Mouse (Mus musculus): Measurements from ENCODE around the gene Dcps. TPM values are rescaled to one million over a fixed set of nuclear protein-coding genes. Genes with fewer than 3 reads are reported as not detected.
A peak's percentile ranks its signal among the peaks of the same experiment; 100 is the strongest.

Gene Dcps
- total and polyA plus RNA-seq, 3 experiments, result 39.1 to 84.2 (median 53.4) TPM

DNA sequence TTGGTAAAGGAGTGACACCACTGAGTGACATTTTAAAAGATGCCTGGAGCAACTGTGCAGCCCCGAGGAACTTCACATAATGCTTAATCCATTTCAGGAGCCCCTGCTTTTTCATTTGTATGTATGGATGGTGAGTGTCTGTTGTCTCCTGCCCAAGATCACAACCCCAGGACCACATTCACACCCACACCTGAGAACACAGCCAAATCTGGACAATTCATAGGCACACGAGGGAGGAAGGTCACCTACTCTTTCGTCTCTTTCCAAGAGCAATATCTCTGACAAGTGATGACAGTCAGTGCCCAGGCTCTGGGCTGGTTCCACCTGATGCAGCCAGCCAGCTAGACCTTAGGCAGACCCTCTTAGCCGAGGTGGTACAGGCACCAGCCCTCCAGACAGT lies 71.2 kb downstream of the Dcps start:
- no peaks in the 10 kb centered on the region for H3K9me3 ChIP-seq (replicated peaks)
- peaks cover 87% of the 10 kb centered on the region for H3K36me3 ChIP-seq (replicated peaks)
- TF ChIP-seq CTCF (IDR thresholded peaks at IDR 0.05; ENCODE audit: low read depth, low read length) (no peak), POLR2AphosphoS5 (IDR thresholded peaks at IDR 0.05; ENCODE audit: insufficient replicate concordance, low read depth, low read length) (no peak), TAL1 (conservative IDR thresholded peaks at IDR 0.05; ENCODE audit: low read depth, low read length) (no peak), GATA2 (IDR thresholded peaks at IDR 0.05; ENCODE audit: borderline replicate concordance, low read depth, low read length) (no peak), GATA1 (IDR thresholded peaks at IDR 0.05; ENCODE audit: borderline replicate concordance, low read length) (no peak)
- H3K4me3 ChIP-seq (ENCODE audit: low read depth, low read length), result no peak overlapping the region
- ATAC-seq (ENCODE audit: extremely low read depth, insufficient number of reproducible peaks, low FRiP score, poor library complexity, severe bottlenecking), result no peak
- H3K27me3 ChIP-seq (ENCODE audit: insufficient read depth, low read length), result no peaks in the 10 kb centered on the region
- peaks cover 48% of the 10 kb centered on the region for H3K4me1 ChIP-seq (ENCODE audit: insufficient read depth, low read depth, low read length)
- DNase-seq (ENCODE audit: low spot score), result no peak

DNA sequence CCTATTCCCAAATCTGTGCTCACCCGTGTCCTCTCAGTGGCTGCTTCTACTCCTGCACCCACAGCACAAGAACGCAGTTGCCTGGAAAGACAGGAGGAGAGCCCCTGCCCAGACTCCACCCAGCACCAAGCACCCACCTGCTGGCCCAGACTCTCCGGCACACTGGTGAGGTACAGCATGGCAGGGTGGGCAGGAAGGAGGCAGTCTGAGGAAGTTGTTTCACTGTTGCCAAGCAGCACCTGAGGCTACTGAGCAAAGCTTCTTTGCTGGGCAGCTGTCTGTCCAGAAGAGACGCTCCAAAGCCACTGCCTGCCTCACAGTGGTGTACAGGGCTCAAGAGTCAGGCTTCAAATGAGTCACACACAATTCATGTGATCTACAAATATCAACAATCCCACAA lies 77.1 kb downstream of the Dcps start:
- H3K4me1 ChIP-seq (ENCODE audit: insufficient read depth, low read depth, low read length), result peaks cover 33% of the 10 kb centered on the region
- no peaks in the 10 kb centered on the region for H3K27me3 ChIP-seq (ENCODE audit: insufficient read depth, low read length)
- peaks cover 83% of the 10 kb centered on the region for H3K36me3 ChIP-seq (replicated peaks)
- ATAC-seq (ENCODE audit: extremely low read depth, insufficient number of reproducible peaks, low FRiP score, poor library complexity, severe bottlenecking) (no peak), DNase-seq (ENCODE audit: low spot score) (no peak)
- no peaks in the 10 kb centered on the region for H3K9me3 ChIP-seq (replicated peaks)
- H3K4me3 ChIP-seq (ENCODE audit: low read depth, low read length), result no peak overlapping the region
- TF ChIP-seq TAL1 (conservative IDR thresholded peaks at IDR 0.05; ENCODE audit: low read depth, low read length) (no peak), GATA2 (IDR thresholded peaks at IDR 0.05; ENCODE audit: borderline replicate concordance, low read depth, low read length) (no peak), GATA1 (IDR thresholded peaks at IDR 0.05; ENCODE audit: borderline replicate concordance, low read length) (no peak), POLR2AphosphoS5 (IDR thresholded peaks at IDR 0.05; ENCODE audit: insufficient replicate concordance, low read depth, low read length) (no peak), CTCF (IDR thresholded peaks at IDR 0.05; ENCODE audit: low read depth, low read length) (no peak)

DNA sequence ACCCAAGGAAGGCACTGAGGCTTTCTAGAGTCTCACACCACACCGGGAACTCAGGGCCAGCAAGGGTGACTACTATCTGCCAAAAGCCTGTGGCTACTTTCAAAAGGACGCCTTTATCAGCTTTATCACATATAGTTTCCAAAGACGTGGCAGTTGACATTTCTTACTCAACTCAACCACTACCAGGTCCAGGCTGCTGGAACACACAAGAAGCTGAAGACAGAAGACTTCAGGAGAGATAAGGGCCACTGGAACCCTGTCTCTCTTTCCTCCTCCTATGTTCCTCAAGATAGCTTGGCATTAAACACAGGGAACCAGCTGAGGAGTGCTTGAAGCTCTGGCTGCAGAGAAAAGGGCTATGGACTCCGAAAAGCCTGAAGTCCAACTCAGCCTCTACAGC lies 78.0 kb downstream of the Dcps start:
- TF ChIP-seq GATA2 (IDR thresholded peaks at IDR 0.05; ENCODE audit: borderline replicate concordance, low read depth, low read length) (no peak), POLR2AphosphoS5 (IDR thresholded peaks at IDR 0.05; ENCODE audit: insufficient replicate concordance, low read depth, low read length) (no peak), TAL1 (conservative IDR thresholded peaks at IDR 0.05; ENCODE audit: low read depth, low read length) (no peak)
- DNase-seq (ENCODE audit: low spot score) (no peak), ATAC-seq (ENCODE audit: extremely low read depth, insufficient number of reproducible peaks, low FRiP score, poor library complexity, severe bottlenecking) (peak; percentile 8; the same call in 1 of the 2 replicates)
- Histone ChIP-seq H3K4me3 (ENCODE audit: low read depth, low read length) (no peak overlapping the region), H3K4me1 (ENCODE audit: insufficient read depth, low read depth, low read length) (peaks cover 31% of the 10 kb centered on the region), H3K27me3 (ENCODE audit: insufficient read depth, low read length) (no peaks in the 10 kb centered on the region), H3K9me3 (replicated peaks) (no peaks in the 10 kb centered on the region), H3K36me3 (replicated peaks) (peaks cover 75% of the 10 kb centered on the region)

DNA sequence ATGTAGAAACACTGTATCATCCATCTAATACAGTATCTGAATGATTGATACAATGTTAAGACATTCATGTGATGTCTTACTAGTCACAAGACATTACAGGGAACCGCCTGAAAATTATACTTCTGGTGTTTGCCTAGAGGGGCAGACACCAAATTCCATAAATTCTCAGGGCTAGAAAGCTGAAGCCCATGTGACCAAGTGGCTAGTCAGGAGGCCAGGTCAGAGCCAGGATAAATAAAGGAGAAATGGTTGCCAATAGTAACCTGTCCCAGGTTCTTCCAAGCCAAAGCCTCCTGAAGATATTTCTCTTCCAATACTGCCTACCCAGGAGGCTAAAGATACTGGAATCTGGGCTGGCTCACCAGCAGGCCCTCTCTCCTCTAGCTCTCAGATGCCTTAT lies 80.1 kb downstream of the Dcps start:
- ATAC-seq (ENCODE audit: extremely low read depth, insufficient number of reproducible peaks, low FRiP score, poor library complexity, severe bottlenecking) (no peak), DNase-seq (ENCODE audit: low spot score) (no peak)
- H3K4me1 ChIP-seq (ENCODE audit: insufficient read depth, low read depth, low read length), result peaks cover 29% of the 10 kb centered on the region
- peaks cover 56% of the 10 kb centered on the region for H3K36me3 ChIP-seq (replicated peaks)
- no peak overlapping the region for H3K4me3 ChIP-seq (ENCODE audit: low read depth, low read length)
- no peaks in the 10 kb centered on the region for H3K9me3 ChIP-seq (replicated peaks)
- H3K27me3 ChIP-seq (ENCODE audit: insufficient read depth, low read length), result no peaks in the 10 kb centered on the region
- TF ChIP-seq TAL1 (conservative IDR thresholded peaks at IDR 0.05; ENCODE audit: low read depth, low read length) (no peak), CTCF (IDR thresholded peaks at IDR 0.05; ENCODE audit: low read depth, low read length) (no peak), POLR2AphosphoS5 (IDR thresholded peaks at IDR 0.05; ENCODE audit: insufficient replicate concordance, low read depth, low read length) (no peak), GATA1 (IDR thresholded peaks at IDR 0.05; ENCODE audit: borderline replicate concordance, low read length) (no peak), GATA2 (IDR thresholded peaks at IDR 0.05; ENCODE audit: borderline replicate concordance, low read depth, low read length) (no peak)

DNA sequence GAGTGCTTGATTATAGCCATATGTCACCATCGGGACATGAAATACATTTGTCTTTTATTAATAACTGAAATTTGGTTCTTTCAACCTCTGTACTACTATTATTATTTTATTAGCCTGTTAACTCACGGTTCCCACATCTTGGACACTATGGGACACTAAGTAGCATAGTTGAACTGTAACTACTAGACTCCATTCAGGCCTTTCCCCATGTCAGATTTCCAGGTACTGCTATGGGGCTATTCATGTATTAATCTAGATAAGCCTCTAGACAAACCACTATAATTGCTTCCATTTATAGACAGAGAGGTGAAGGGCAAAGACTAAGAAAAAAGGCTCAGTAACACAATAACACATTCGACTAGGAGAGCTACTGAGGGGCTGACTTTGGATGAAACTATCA lies 82.5 kb downstream of the Dcps start:
- H3K4me1 ChIP-seq (ENCODE audit: insufficient read depth, low read depth, low read length), result peaks cover 19% of the 10 kb centered on the region; the same call in 1 of the 2 replicates
- H3K27me3 ChIP-seq (ENCODE audit: insufficient read depth, low read length), result no peaks in the 10 kb centered on the region
- peaks cover 37% of the 10 kb centered on the region for H3K36me3 ChIP-seq (replicated peaks)
- no peak overlapping the region for H3K4me3 ChIP-seq (ENCODE audit: low read depth, low read length)
- DNase-seq (ENCODE audit: low spot score), result no peak
- TF ChIP-seq CTCF (IDR thresholded peaks at IDR 0.05; ENCODE audit: low read depth, low read length) (no peak), TAL1 (conservative IDR thresholded peaks at IDR 0.05; ENCODE audit: low read depth, low read length) (no peak), GATA2 (IDR thresholded peaks at IDR 0.05; ENCODE audit: borderline replicate concordance, low read depth, low read length) (no peak), GATA1 (IDR thresholded peaks at IDR 0.05; ENCODE audit: borderline replicate concordance, low read length) (no peak)
- ATAC-seq (ENCODE audit: extremely low read depth, insufficient number of reproducible peaks, low FRiP score, poor library complexity, severe bottlenecking), result no peak
- no peaks in the 10 kb centered on the region for H3K9me3 ChIP-seq (replicated peaks)

DNA sequence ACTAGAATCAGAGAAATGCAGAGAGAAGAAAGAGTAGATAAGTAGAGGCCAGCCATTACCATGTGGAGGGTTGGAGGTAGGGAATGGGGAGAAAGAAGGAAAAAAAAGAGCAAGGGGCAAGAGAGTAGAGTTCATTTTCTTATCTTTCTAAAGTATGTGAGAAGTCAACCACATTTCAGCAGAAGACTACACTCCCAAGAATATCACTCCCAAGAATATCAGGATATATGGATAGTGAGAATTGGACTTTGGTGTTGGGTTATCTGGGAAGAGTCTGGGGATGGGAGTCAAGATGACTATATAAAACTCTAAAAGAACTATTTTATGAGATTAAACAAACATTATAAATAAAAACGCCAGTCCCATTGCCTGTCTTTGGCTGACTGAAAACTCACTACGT lies 83.0 kb downstream of the Dcps start:
- no peak for ATAC-seq (ENCODE audit: extremely low read depth, insufficient number of reproducible peaks, low FRiP score, poor library complexity, severe bottlenecking)
- TF ChIP-seq CTCF (IDR thresholded peaks at IDR 0.05; ENCODE audit: low read depth, low read length), result no peak
- TF ChIP-seq POLR2AphosphoS5 (IDR thresholded peaks at IDR 0.05; ENCODE audit: insufficient replicate concordance, low read depth, low read length), result no peak
- no peak for TF ChIP-seq GATA1 (IDR thresholded peaks at IDR 0.05; ENCODE audit: borderline replicate concordance, low read length)
- TF ChIP-seq GATA2 (IDR thresholded peaks at IDR 0.05; ENCODE audit: borderline replicate concordance, low read depth, low read length), result no peak
- TF ChIP-seq TAL1 (conservative IDR thresholded peaks at IDR 0.05; ENCODE audit: low read depth, low read length), result no peak
- peaks cover 15% of the 10 kb centered on the region; the same call in 1 of the 2 replicates for H3K4me1 ChIP-seq (ENCODE audit: insufficient read depth, low read depth, low read length)

More for the DNA sequence above, 83.0 kb downstream of the Dcps start:
- H3K36me3 ChIP-seq (replicated peaks), result peaks cover 33% of the 10 kb centered on the region
- no peak overlapping the region for H3K4me3 ChIP-seq (ENCODE audit: low read depth, low read length)
- H3K27me3 ChIP-seq (ENCODE audit: insufficient read depth, low read length), result no peaks in the 10 kb centered on the region
- no peak for DNase-seq (ENCODE audit: low spot score)
- no peaks in the 10 kb centered on the region for H3K9me3 ChIP-seq (replicated peaks)

Other genes starting within 250 kb of the Dcps start
- 10.6 and 21.8 TPM in 2 replicates for gene St3gal4, start 56.8 kb downstream of the Dcps start, total RNA-seq (2014; fragmentation: Nextera tagmentation)
- 19.6 and 24.4 TPM in 2 replicates for gene St3gal4, start 56.8 kb downstream of the Dcps start, total RNA-seq (2017)
- gene St3gal4, start 56.8 kb downstream of the Dcps start, polyA plus RNA-seq (2012), result 26.1 and 29.0 TPM in 2 replicates
- gene Srpr, start 24.1 kb upstream of the Dcps start, total RNA-seq (2014; fragmentation: Nextera tagmentation), result 58.0 and 62.1 TPM in 2 replicates
- gene Srpr, start 24.1 kb upstream of the Dcps start, total RNA-seq (2017), result 33.6 and 42.1 TPM in 2 replicates
- 6.2 and 7.0 TPM in 2 replicates for gene Srpr, start 24.1 kb upstream of the Dcps start, polyA plus RNA-seq (2012)
- gene Tirap, start 24.2 kb upstream of the Dcps start, total RNA-seq (2014; fragmentation: Nextera tagmentation), result 6.8 and 11.7 TPM in 2 replicates
- 7.7 and 8.1 TPM in 2 replicates for gene Tirap, start 24.2 kb upstream of the Dcps start, total RNA-seq (2017)
- 5.0 and 5.3 TPM in 2 replicates for gene Tirap, start 24.2 kb upstream of the Dcps start, polyA plus RNA-seq (2012)
- 11.9 and 13.5 TPM in 2 replicates for gene Foxred1, start 35.0 kb upstream of the Dcps start, total RNA-seq (2014; fragmentation: Nextera tagmentation)
- gene Foxred1, start 35.0 kb upstream of the Dcps start, total RNA-seq (2017), result 31.1 and 39.2 TPM in 2 replicates
- 8.4 and 11.4 TPM in 2 replicates for gene Foxred1, start 35.0 kb upstream of the Dcps start, polyA plus RNA-seq (2012)
- gene Fam118b, start 91.7 kb upstream of the Dcps start, total RNA-seq (2014; fragmentation: Nextera tagmentation), result 44.0 and 51.0 TPM in 2 replicates
- 36.8 and 38.7 TPM in 2 replicates for gene Fam118b, start 91.7 kb upstream of the Dcps start, total RNA-seq (2017)
- gene Fam118b, start 91.7 kb upstream of the Dcps start, polyA plus RNA-seq (2012), result 5.7 and 9.5 TPM in 2 replicates
- gene Rpusd4, start 91.8 kb upstream of the Dcps start, total RNA-seq (2014; fragmentation: Nextera tagmentation), result 17.7 and 24.0 TPM in 2 replicates
- 23.9 and 24.9 TPM in 2 replicates for gene Rpusd4, start 91.8 kb upstream of the Dcps start, total RNA-seq (2017)
- gene Rpusd4, start 91.8 kb upstream of the Dcps start, polyA plus RNA-seq (2012), result 2.1 and 3.1 TPM in 2 replicates
- gene Cdon, start 245.1 kb upstream of the Dcps start, total RNA-seq (2014; fragmentation: Nextera tagmentation), result 0.19 TPM in 1 of 2 replicates, not detected in the other
- gene Cdon, start 245.1 kb upstream of the Dcps start, total RNA-seq (2017), result 0.52 and 0.93 TPM in 2 replicates
- 0.01 and 0.03 TPM in 2 replicates for gene Cdon, start 245.1 kb upstream of the Dcps start, polyA plus RNA-seq (2012)

Measured in G1E (cell line).